Mouse (Mus musculus): ENCODE results near the gene Slc17a7. TPM values are rescaled to one million over a fixed set of nuclear protein-coding genes. Genes with fewer than 3 reads are reported as not detected.

Gene Slc17a7
- total and polyA plus RNA-seq, 3 experiments, result 0.08 to 0.11 TPM; not detected in 1

- Histone ChIP-seq H3K36me3 (replicated peaks) (no peaks in the 10 kb centered on the region), H3K9me3 (replicated peaks) (no peaks in the 10 kb centered on the region), H3K27me3 (ENCODE audit: insufficient read depth, low read length) (peaks cover 84% of the 10 kb centered on the region), H3K4me1 (ENCODE audit: insufficient read depth, low read depth, low read length) (peaks cover 35% of the 10 kb centered on the region), H3K4me3 (ENCODE audit: low read depth, low read length) (no peak overlapping the region)
- DNase-seq (ENCODE audit: low spot score) (no peak), ATAC-seq (ENCODE audit: extremely low read depth, insufficient number of reproducible peaks, low FRiP score, poor library complexity, severe bottlenecking) (no peak)
- TF ChIP-seq CTCF (IDR thresholded peaks at IDR 0.05; ENCODE audit: low read depth, low read length), result no peak
- TF ChIP-seq GATA1 (IDR thresholded peaks at IDR 0.05; ENCODE audit: borderline replicate concordance, low read length), result no peak
- TF ChIP-seq GATA2 (IDR thresholded peaks at IDR 0.05; ENCODE audit: borderline replicate concordance, low read depth, low read length), result no peak
- no peak for TF ChIP-seq TAL1 (conservative IDR thresholded peaks at IDR 0.05; ENCODE audit: low read depth, low read length)
- TF ChIP-seq POLR2AphosphoS5 (IDR thresholded peaks at IDR 0.05; ENCODE audit: insufficient replicate concordance, low read depth, low read length), result no peak
Observed at GRCm38 (mm10) chr7:45178550-45178949, 14.8 kb downstream of the Slc17a7 start.

GRCm38 (mm10) chr7:45179469-45179868 lies 15.7 kb downstream of the Slc17a7 start, which contains the start of gene Gfy:
Gene Gfy (minus strand): TSS chr7:45179569.
- no peaks in the 10 kb centered on the region for H3K9me3 ChIP-seq (replicated peaks)
- peaks cover 33% of the 10 kb centered on the region for H3K4me1 ChIP-seq (ENCODE audit: insufficient read depth, low read depth, low read length)
- ATAC-seq (ENCODE audit: extremely low read depth, insufficient number of reproducible peaks, low FRiP score, poor library complexity, severe bottlenecking) (no peak), DNase-seq (ENCODE audit: low spot score) (no peak)
- no peaks in the 10 kb centered on the region for H3K36me3 ChIP-seq (replicated peaks)
- TF ChIP-seq POLR2AphosphoS5 (IDR thresholded peaks at IDR 0.05; ENCODE audit: insufficient replicate concordance, low read depth, low read length) (no peak), CTCF (IDR thresholded peaks at IDR 0.05; ENCODE audit: low read depth, low read length) (no peak), GATA2 (IDR thresholded peaks at IDR 0.05; ENCODE audit: borderline replicate concordance, low read depth, low read length) (no peak), TAL1 (conservative IDR thresholded peaks at IDR 0.05; ENCODE audit: low read depth, low read length) (no peak), GATA1 (IDR thresholded peaks at IDR 0.05; ENCODE audit: borderline replicate concordance, low read length) (no peak)
- peaks cover 90% of the 10 kb centered on the region for H3K27me3 ChIP-seq (ENCODE audit: insufficient read depth, low read length)
- H3K4me3 ChIP-seq (ENCODE audit: low read depth, low read length), result no peak within 1 kb of the TSS

- peak within 1 kb of the TSS; percentile 69; the same call in 1 of the 2 replicates for H3K4me3 ChIP-seq (ENCODE audit: low read depth, low read length)
- DNase-seq (ENCODE audit: low spot score), result no peak
- no peaks in the 10 kb centered on the region for H3K9me3 ChIP-seq (replicated peaks)
- peaks cover 91% of the 10 kb centered on the region for H3K27me3 ChIP-seq (ENCODE audit: insufficient read depth, low read length)
- no peaks in the 10 kb centered on the region for H3K36me3 ChIP-seq (replicated peaks)
- TF ChIP-seq TAL1 (conservative IDR thresholded peaks at IDR 0.05; ENCODE audit: low read depth, low read length) (no peak), CTCF (IDR thresholded peaks at IDR 0.05; ENCODE audit: low read depth, low read length) (no peak), GATA1 (IDR thresholded peaks at IDR 0.05; ENCODE audit: borderline replicate concordance, low read length) (no peak), POLR2AphosphoS5 (IDR thresholded peaks at IDR 0.05; ENCODE audit: insufficient replicate concordance, low read depth, low read length) (no peak), GATA2 (IDR thresholded peaks at IDR 0.05; ENCODE audit: borderline replicate concordance, low read depth, low read length) (no peak)
- no peak for ATAC-seq (ENCODE audit: extremely low read depth, insufficient number of reproducible peaks, low FRiP score, poor library complexity, severe bottlenecking)
- H3K4me1 ChIP-seq (ENCODE audit: insufficient read depth, low read depth, low read length), result peaks cover 24% of the 10 kb centered on the region
Observed at GRCm38 (mm10) chr7:45180896-45181477, 17.2 kb downstream of the Slc17a7 start, which contains the start of gene Pth2. Gene Pth2 (plus strand): TSS chr7:45180995.

GRCm38 (mm10) chr7:45181540-45181939 lies 17.8 kb downstream of the Slc17a7 start:
- Histone ChIP-seq H3K4me3 (ENCODE audit: low read depth, low read length) (peak overlapping the region; percentile 69; the same call in 1 of the 2 replicates), H3K27me3 (ENCODE audit: insufficient read depth, low read length) (peaks cover 91% of the 10 kb centered on the region), H3K4me1 (ENCODE audit: insufficient read depth, low read depth, low read length) (peaks cover 24% of the 10 kb centered on the region), H3K36me3 (replicated peaks) (no peaks in the 10 kb centered on the region), H3K9me3 (replicated peaks) (no peaks in the 10 kb centered on the region)
- ATAC-seq (ENCODE audit: extremely low read depth, insufficient number of reproducible peaks, low FRiP score, poor library complexity, severe bottlenecking) (no peak), DNase-seq (ENCODE audit: low spot score) (peak; percentile 40)
- no peak for TF ChIP-seq TAL1 (conservative IDR thresholded peaks at IDR 0.05; ENCODE audit: low read depth, low read length)
- TF ChIP-seq GATA2 (IDR thresholded peaks at IDR 0.05; ENCODE audit: borderline replicate concordance, low read depth, low read length), result no peak
- TF ChIP-seq GATA1 (IDR thresholded peaks at IDR 0.05; ENCODE audit: borderline replicate concordance, low read length), result no peak

- no peaks in the 10 kb centered on the region for H3K9me3 ChIP-seq (replicated peaks)
- H3K4me1 ChIP-seq (ENCODE audit: insufficient read depth, low read depth, low read length), result peaks cover 24% of the 10 kb centered on the region
- H3K27me3 ChIP-seq (ENCODE audit: insufficient read depth, low read length), result peaks cover 91% of the 10 kb centered on the region
- peak overlapping the region; percentile 69 for H3K4me3 ChIP-seq (ENCODE audit: low read depth, low read length)
- TF ChIP-seq TAL1 (conservative IDR thresholded peaks at IDR 0.05; ENCODE audit: low read depth, low read length) (no peak), POLR2AphosphoS5 (IDR thresholded peaks at IDR 0.05; ENCODE audit: insufficient replicate concordance, low read depth, low read length) (no peak), CTCF (IDR thresholded peaks at IDR 0.05; ENCODE audit: low read depth, low read length) (no peak), GATA2 (IDR thresholded peaks at IDR 0.05; ENCODE audit: borderline replicate concordance, low read depth, low read length) (no peak), GATA1 (IDR thresholded peaks at IDR 0.05; ENCODE audit: borderline replicate concordance, low read length) (no peak)
- DNase-seq (ENCODE audit: low spot score) (peak; percentile 99), ATAC-seq (ENCODE audit: extremely low read depth, insufficient number of reproducible peaks, low FRiP score, poor library complexity, severe bottlenecking) (peak; percentile 99)
- H3K36me3 ChIP-seq (replicated peaks), result no peaks in the 10 kb centered on the region
Observed at GRCm38 (mm10) chr7:45182199-45182601, 18.5 kb downstream of the Slc17a7 start.

DNA sequence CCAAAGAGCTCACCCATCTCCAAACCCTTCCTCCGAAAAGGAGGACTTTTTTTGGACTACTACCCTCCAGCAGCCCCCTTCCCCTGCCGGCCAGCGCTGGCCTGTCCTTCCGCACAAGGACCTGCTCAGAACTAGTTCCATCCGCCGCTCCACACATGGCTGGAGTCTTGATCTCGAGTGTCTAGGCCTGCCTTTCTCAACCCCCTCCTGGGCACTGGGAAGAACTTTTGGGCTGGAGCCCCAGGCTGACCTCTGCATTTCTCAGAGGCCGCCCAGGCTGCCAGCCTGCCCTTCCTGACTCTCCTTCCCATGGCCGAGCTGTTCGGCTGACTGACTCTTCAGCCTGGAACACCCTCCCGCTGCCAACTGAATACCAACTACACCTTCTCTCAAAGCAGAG lies 18.9 kb downstream of the Slc17a7 start:
- TF ChIP-seq CTCF (IDR thresholded peaks at IDR 0.05; ENCODE audit: low read depth, low read length) (no peak), GATA1 (IDR thresholded peaks at IDR 0.05; ENCODE audit: borderline replicate concordance, low read length) (no peak), POLR2AphosphoS5 (IDR thresholded peaks at IDR 0.05; ENCODE audit: insufficient replicate concordance, low read depth, low read length) (no peak), GATA2 (IDR thresholded peaks at IDR 0.05; ENCODE audit: borderline replicate concordance, low read depth, low read length) (no peak), TAL1 (conservative IDR thresholded peaks at IDR 0.05; ENCODE audit: low read depth, low read length) (no peak)
- ATAC-seq (ENCODE audit: extremely low read depth, insufficient number of reproducible peaks, low FRiP score, poor library complexity, severe bottlenecking) (no peak), DNase-seq (ENCODE audit: low spot score) (no peak)
- Histone ChIP-seq H3K27me3 (ENCODE audit: insufficient read depth, low read length) (peaks cover 90% of the 10 kb centered on the region), H3K36me3 (replicated peaks) (no peaks in the 10 kb centered on the region), H3K9me3 (replicated peaks) (no peaks in the 10 kb centered on the region), H3K4me3 (ENCODE audit: low read depth, low read length) (peak overlapping the region; percentile 69; the same call in 1 of the 2 replicates), H3K4me1 (ENCODE audit: insufficient read depth, low read depth, low read length) (peaks cover 24% of the 10 kb centered on the region)

Data from G1E (cell line).